Mouse (Mus musculus) neural tube, embryonic 12.5 days (tissue): ENCODE data around the gene Tnfaip1. TPM values are rescaled to one million over a fixed set of nuclear protein-coding genes. Genes with fewer than 3 reads are reported as not detected.
A peak's percentile ranks its signal among the peaks of the same experiment; 100 is the strongest.
"Not testable (repeated sequence)": the region's sequence is repeated elsewhere in the genome, so short reads cannot be mapped to it uniquely, and the experiment has no call there.

ENCODE experiments used
- ATAC-seq: fragments of 200-750 bp; cut with Nextera tagmentation; 2 replicates; pipeline ENCODE4 v1.8.0; 2017; ENCODE audit warnings: low read depth, mild to moderate bottlenecking, moderate TSS enrichment, moderate library complexity; ENCODE audit not compliant: low FRiP score
- H3K27ac ChIP-seq: fragments of 300-500 bp; sonication (generic); 2 replicates; pipeline ENCODE4 v1.5.1; 2016
- H3K27me3 ChIP-seq: fragments of 300-500 bp; sonication (generic); replicated peaks from 2 replicates; pipeline ENCODE4 v1.6.1; 2016; ENCODE audit warnings: mild to moderate bottlenecking
- H3K36me3 ChIP-seq: fragments of 300-500 bp; sonication (generic); 2 replicates; pipeline ENCODE4 v1.6.1; 2016; ENCODE audit warnings: mild to moderate bottlenecking
- H3K4me1 ChIP-seq: fragments of 300-500 bp; sonication (generic); 2 replicates; pipeline ENCODE4 v1.6.1; 2016
- H3K4me2 ChIP-seq: fragments of 300-500 bp; sonication (generic); replicated peaks from 2 replicates; pipeline ENCODE4 v1.6.1; 2016; ENCODE audit warnings: mild to moderate bottlenecking
- H3K4me3 ChIP-seq: fragments of 300-500 bp; sonication (generic); 2 replicates; pipeline ENCODE4 v1.5.1; 2016
- H3K9ac ChIP-seq: fragments of 300-500 bp; sonication (generic); 2 replicates; pipeline ENCODE4 v1.6.1; 2016; ENCODE audit warnings: mild to moderate bottlenecking
- H3K9me3 ChIP-seq: fragments of 300-500 bp; sonication (generic); 2 replicates; pipeline ENCODE4 v1.6.1; 2016; ENCODE audit warnings: mild to moderate bottlenecking
- WGBS: fragments of 180-500 bp; shearing (Covaris S2); methylation state at CpG from one replicate; pipeline ENCODE4 v1.1.7; 2016; 5-methylcytosine and 5-hydroxymethylcytosine counted together
- polyA plus RNA-seq: library from polyadenylated mRNA; unstranded; fragments of >200 nt; fragmentation: Nextera tagmentation; extraction: Ambion mirVana; gene quantifications from 2 replicates; pipeline ENCODE4 v1.2.1, GENCODE M21; 2016

The Tnfaip1 gene
- polyA plus RNA-seq: 53.5 and 58.0 TPM in 2 replicates

DNA sequence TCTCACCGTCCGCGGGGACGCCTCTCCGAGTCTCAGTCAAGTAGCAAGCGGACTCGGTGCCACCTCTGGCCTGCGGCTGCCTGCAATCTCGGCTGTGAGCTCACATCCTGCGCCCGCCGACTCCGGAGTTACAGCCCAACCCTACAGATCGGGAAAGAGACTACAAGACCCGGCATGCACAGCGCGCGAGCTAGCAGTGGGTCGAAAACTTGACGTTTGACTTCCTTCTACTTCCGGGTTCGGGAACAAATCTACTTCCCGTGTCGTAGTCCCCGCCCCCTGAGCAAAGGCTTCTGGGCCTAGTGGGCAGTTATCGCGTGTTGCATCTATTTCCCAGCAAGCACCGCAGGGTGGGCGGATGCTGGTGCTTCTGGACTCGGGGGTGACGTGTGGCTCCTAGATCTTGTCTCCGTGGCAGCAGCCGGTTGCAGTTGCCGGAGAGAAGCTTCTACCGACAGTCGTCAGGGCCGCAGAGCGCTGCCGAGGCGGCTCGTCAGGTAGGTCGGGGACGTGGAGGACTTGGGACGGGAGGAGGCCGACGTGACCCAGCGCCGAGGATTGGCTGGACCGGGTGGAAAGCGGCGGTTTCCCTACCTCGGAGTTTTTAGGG, at the start of gene Tnfaip1, which contains the start of gene Ift20:
TSS of gene Tnfaip1 (minus strand) at position 253 of the 610 bp plus-strand sequence.
TSS of gene Ift20 (plus strand) at position 282 of the 610 bp plus-strand sequence.
- ATAC-seq: peak; percentile 98
- H3K9ac ChIP-seq: peak within 1 kb of the TSS; percentile 79
- peak within 1 kb of the TSS; percentile 74 for H3K4me3 ChIP-seq
- H3K27me3 ChIP-seq: no peaks in the 10 kb centered on the region
- peak within 1 kb of the TSS; percentile 86 for H3K4me2 ChIP-seq
- no peaks in the 10 kb centered on the region for H3K9me3 ChIP-seq
- peaks cover 21% of the 10 kb centered on the region for H3K4me1 ChIP-seq
- under 1% methylated on average over 52 of the region's 52 CpGs for WGBS
- peaks cover 29% of the 10 kb centered on the region for H3K36me3 ChIP-seq
- peak within 1 kb of the TSS; percentile 60 for H3K27ac ChIP-seq

DNA sequence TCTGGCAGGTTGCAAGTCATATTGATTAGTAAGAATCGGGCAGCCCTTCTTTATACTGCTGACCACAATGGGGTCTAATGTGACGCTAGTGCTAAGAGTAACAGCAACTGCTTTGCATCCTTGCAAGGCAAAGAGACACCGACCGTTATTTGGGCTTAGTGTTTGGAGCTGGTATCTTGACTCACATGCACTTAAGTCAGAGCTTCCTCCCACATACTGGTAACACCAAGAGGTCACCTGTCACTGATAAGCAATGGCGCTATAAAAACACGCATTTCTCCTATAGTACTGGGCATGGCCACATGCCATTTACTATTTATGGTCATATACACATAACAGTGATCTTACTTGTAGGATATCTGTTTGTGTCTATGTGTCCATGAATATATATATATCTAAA, 46.7 kb upstream of the Tnfaip1 start:
- Histone ChIP-seq H3K4me3 (no peak overlapping the region), H3K4me2 (no peak overlapping the region), H3K4me1 (no peaks in the 10 kb centered on the region), H3K9ac (no peak overlapping the region), H3K36me3 (peaks cover 36% of the 10 kb centered on the region), H3K27me3 (no peaks in the 10 kb centered on the region), H3K9me3 (no peaks in the 10 kb centered on the region), H3K27ac (no peak overlapping the region)
- no peak for ATAC-seq
- WGBS: 89% methylated on average over 6 of the region's 6 CpGs

DNA sequence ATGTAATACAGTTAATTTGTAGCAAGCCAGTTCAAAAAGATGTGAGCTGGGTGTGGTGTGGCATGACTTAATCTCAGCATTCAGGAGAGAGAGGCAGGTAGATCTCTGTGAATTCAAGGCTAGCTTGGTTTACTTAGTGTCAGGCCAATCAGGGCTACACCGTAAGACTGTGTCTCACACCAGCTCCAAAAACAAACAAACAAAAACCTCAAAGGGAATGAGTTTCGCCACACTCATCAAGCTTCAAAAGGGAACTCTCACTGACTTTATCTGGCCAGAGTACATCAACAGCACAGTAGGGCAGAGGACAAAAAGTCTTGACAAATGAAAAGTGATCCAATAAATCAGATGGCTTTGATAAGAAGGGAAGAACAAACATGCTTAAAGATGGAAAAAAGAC, 38.8 kb upstream of the Tnfaip1 start:
- no peak overlapping the region for H3K27ac ChIP-seq
- no peak overlapping the region for H3K9ac ChIP-seq
- WGBS: 64% methylated on average over 2 of the region's 2 CpGs
- H3K4me2 ChIP-seq: no peak overlapping the region
- H3K4me1 ChIP-seq: no peaks in the 10 kb centered on the region
- ATAC-seq: no peak
- H3K4me3 ChIP-seq: no peak overlapping the region
- H3K36me3 ChIP-seq: peaks cover 55% of the 10 kb centered on the region
- H3K9me3 ChIP-seq: no peaks in the 10 kb centered on the region
- no peaks in the 10 kb centered on the region for H3K27me3 ChIP-seq

- Histone ChIP-seq H3K4me3 (no peak overlapping the region), H3K36me3 (peaks cover 55% of the 10 kb centered on the region), H3K9ac (no peak overlapping the region), H3K27me3 (no peaks in the 10 kb centered on the region), H3K4me2 (no peak overlapping the region), H3K4me1 (no peaks in the 10 kb centered on the region), H3K27ac (no peak overlapping the region), H3K9me3 (no peaks in the 10 kb centered on the region)
- ATAC-seq: no peak
- WGBS: 92% methylated on average over 3 of the region's 3 CpGs
Observed at GRCm38 (mm10) chr11:78574536-78574935, 38.4 kb upstream of the Tnfaip1 start.

GRCm38 (mm10) chr11:78574031-78574430, 37.9 kb upstream of the Tnfaip1 start:
- not testable (repeated sequence) for H3K27me3 ChIP-seq, H3K27ac ChIP-seq, H3K4me1 ChIP-seq, H3K4me3 ChIP-seq, H3K4me2 ChIP-seq, H3K9ac ChIP-seq, H3K9me3 ChIP-seq, ATAC-seq
- 91% methylated on average over 4 of the region's 4 CpGs for WGBS
- H3K36me3 ChIP-seq: peaks cover 55% of the 10 kb centered on the region

- Histone ChIP-seq H3K4me3 (no peak overlapping the region), H3K27ac (no peak overlapping the region), H3K4me1 (no peaks in the 10 kb centered on the region), H3K27me3 (no peaks in the 10 kb centered on the region), H3K9ac (no peak overlapping the region), H3K4me2 (no peak overlapping the region), H3K9me3 (no peaks in the 10 kb centered on the region), H3K36me3 (peaks cover 50% of the 10 kb centered on the region)
- ATAC-seq: no peak
- WGBS: 92% methylated on average over 6 of the region's 6 CpGs
Observed at GRCm38 (mm10) chr11:78571854-78572253, 35.7 kb upstream of the Tnfaip1 start.

DNA sequence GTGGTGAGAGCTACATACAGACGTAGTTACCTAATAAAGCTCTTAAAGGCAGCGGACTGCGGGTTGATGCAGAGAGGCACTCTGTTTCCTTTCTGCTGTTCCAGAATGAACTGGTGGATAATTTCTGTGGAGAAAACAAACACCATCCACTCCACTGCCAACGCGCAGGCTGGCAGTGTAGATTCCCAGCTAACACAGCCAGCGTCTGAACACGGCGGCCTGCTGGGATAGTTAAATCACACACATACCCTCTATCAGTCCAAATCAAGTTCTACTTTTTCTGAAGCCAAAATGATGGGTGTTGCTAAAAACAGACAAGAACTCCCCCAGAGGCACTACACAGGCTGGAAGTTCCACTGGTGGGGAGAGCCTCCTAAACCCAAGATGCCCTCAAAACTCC, 35.3 kb upstream of the Tnfaip1 start:
- Histone ChIP-seq H3K36me3 (peaks cover 52% of the 10 kb centered on the region), H3K9me3 (no peaks in the 10 kb centered on the region)

DNA sequence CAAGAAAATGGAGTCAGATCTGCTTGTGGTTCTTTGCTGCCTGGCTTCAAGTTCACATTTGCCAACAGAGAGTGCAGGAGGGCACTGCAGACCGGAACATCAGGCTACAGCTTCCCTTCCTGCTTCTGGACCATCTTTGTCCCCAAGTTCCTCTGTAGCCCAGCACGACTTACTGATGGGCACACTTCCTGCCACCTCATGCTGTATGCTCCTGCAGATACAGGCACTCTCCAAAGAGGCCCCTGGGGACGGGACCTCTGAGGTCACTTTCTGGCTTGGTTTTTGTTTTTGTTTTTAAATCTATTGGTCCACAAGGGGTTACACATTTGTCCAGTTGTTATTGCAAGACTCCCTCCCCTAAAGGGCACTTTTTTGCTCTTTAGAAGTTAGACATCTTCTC, 33.7 kb upstream of the Tnfaip1 start:
- Histone ChIP-seq H3K36me3 (peaks cover 50% of the 10 kb centered on the region), H3K4me3 (no peak overlapping the region), H3K9me3 (no peaks in the 10 kb centered on the region), H3K27ac (no peak overlapping the region), H3K4me2 (no peak overlapping the region), H3K27me3 (no peaks in the 10 kb centered on the region), H3K9ac (no peak overlapping the region), H3K4me1 (no peaks in the 10 kb centered on the region)
- WGBS: 74% methylated on average over 3 of the region's 3 CpGs
- ATAC-seq: no peak

More for the DNA sequence above, 35.3 kb upstream of the Tnfaip1 start:
- H3K27ac ChIP-seq: no peak overlapping the region
- no peak overlapping the region for H3K4me3 ChIP-seq
- no peak overlapping the region for H3K9ac ChIP-seq
- no peak for ATAC-seq
- no peaks in the 10 kb centered on the region for H3K27me3 ChIP-seq
- H3K4me1 ChIP-seq: no peaks in the 10 kb centered on the region
- H3K4me2 ChIP-seq: no peak overlapping the region
- WGBS: 96% methylated on average over 8 of the region's 8 CpGs

GRCm38 (mm10) chr11:78568827-78569226, 32.7 kb upstream of the Tnfaip1 start:
- ATAC-seq: no peak
- WGBS: 91% methylated on average over 10 of the region's 10 CpGs
- Histone ChIP-seq H3K4me2 (no peak overlapping the region), H3K4me3 (no peak overlapping the region), H3K9me3 (no peaks in the 10 kb centered on the region), H3K4me1 (no peaks in the 10 kb centered on the region), H3K27ac (no peak overlapping the region), H3K9ac (no peak overlapping the region), H3K27me3 (no peaks in the 10 kb centered on the region), H3K36me3 (peaks cover 44% of the 10 kb centered on the region)

DNA sequence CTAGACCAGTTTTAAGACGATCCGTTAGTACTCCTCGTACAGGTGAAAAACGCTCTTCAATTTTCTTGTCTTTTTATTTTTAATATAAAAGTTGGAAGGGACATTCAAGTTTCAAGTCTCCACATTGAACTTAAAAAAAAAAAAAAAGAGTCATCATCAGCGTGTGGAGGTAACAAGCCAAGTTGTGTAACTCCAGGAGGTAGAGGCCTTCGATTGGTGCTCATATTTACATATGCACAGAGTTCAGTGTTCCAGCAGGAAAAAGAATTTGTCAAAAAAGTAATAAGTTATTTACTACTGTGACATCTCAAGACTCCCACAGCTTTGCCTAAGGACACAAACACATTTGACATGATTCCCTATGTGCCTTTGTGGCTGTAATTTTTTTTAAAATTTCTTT, 31.5 kb upstream of the Tnfaip1 start:
- Histone ChIP-seq H3K9me3 (no peaks in the 10 kb centered on the region), H3K4me2 (no peak overlapping the region), H3K4me1 (no peaks in the 10 kb centered on the region), H3K27ac (no peak overlapping the region), H3K36me3 (peaks cover 36% of the 10 kb centered on the region), H3K9ac (no peak overlapping the region), H3K27me3 (no peaks in the 10 kb centered on the region), H3K4me3 (no peak overlapping the region)
- 92% methylated on average over 6 of the region's 6 CpGs for WGBS
- no peak for ATAC-seq

- Histone ChIP-seq H3K9ac (no peak overlapping the region), H3K4me1 (no peaks in the 10 kb centered on the region), H3K36me3 (peaks cover 29% of the 10 kb centered on the region), H3K4me2 (no peak overlapping the region), H3K9me3 (no peaks in the 10 kb centered on the region), H3K4me3 (no peak overlapping the region), H3K27me3 (no peaks in the 10 kb centered on the region), H3K27ac (no peak overlapping the region)
- ATAC-seq: no peak
- 87% methylated on average over 6 of the region's 6 CpGs for WGBS
Observed at GRCm38 (mm10) chr11:78566775-78567174, 30.6 kb upstream of the Tnfaip1 start.

- no peaks in the 10 kb centered on the region for H3K4me1 ChIP-seq
- no peaks in the 10 kb centered on the region for H3K9me3 ChIP-seq
- ATAC-seq: no peak
- H3K9ac ChIP-seq: no peak overlapping the region
- no peaks in the 10 kb centered on the region; the same call in 1 of the 2 replicates for H3K36me3 ChIP-seq
- no peak overlapping the region for H3K4me2 ChIP-seq
- H3K27ac ChIP-seq: no peak overlapping the region
- 21% methylated on average over 4 of the region's 4 CpGs for WGBS
- no peak overlapping the region for H3K4me3 ChIP-seq
- H3K27me3 ChIP-seq: no peaks in the 10 kb centered on the region
Observed at GRCm38 (mm10) chr11:78560447-78560846, 24.3 kb upstream of the Tnfaip1 start.

DNA sequence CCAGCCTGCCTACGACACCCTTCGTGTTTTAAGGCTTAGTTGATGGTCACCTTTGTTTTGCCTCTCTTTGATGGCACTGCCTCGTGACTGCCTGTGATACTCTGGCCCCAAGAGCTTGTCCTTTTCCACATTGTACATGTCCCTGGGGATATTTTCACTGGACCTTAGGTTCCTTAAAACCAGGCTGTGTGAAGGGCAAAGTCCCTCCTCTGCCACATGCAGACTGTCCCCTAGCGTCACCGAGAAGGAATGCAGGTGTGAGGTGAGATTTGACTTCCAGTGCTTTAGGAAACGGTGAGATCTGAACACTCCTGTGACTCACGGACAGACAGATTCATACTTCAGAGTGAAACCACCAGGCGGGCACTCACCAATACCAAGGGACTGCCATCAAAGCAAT, 21.1 kb upstream of the Tnfaip1 start:
- H3K9me3 ChIP-seq: peaks cover 4% of the 10 kb centered on the region; the same call in 1 of the 2 replicates
- H3K27ac ChIP-seq: no peak overlapping the region
- ATAC-seq: no peak
- no peak overlapping the region for H3K4me3 ChIP-seq
- H3K9ac ChIP-seq: no peak overlapping the region
- no peaks in the 10 kb centered on the region for H3K27me3 ChIP-seq
- no peak overlapping the region for H3K4me2 ChIP-seq
- WGBS: 56% methylated on average over 8 of the region's 8 CpGs
- H3K4me1 ChIP-seq: no peaks in the 10 kb centered on the region
- no peaks in the 10 kb centered on the region for H3K36me3 ChIP-seq
